Mouse (Mus musculus): ENCODE results near the gene Fars2. TPM values are rescaled to one million over a fixed set of nuclear protein-coding genes. Genes with fewer than 3 reads are reported as not detected.

Gene Fars2
- total RNA-seq, 2 experiments from 2014 or later = 34.6 to 35.7 TPM

DNA sequence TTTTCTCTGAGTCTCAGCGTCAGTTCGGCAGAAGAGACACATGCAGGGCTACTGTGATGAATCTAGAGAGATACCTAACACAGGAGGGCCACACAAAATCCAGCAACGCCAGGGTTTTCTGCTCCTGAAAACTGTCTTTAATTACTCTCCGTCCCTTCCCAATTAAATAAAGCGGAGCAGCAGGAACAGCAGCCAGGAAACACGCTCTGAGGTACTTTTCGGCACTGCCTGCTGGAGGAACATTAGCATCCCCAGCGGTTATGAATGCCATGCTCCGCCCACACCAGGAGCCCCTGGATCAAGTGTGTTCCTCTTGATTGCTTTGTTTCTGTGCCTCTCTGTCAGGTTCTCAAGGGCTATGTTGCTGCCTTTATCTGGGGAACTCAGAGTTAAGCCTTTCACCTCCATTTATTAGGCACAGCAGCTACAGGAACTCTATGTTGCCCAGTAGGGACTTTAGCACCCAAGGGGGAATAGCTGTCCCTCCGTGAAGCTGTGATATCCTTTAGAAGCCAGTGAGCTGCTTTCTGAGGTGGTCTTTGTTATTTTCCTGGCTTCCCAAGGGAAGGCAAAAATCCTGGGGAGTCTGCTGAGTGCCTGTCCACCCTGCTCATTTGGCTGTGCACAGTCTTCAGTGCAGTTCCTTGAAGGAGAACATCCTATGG lies 465.3 kb downstream of the Fars2 start:
- intact Hi-C loops (cut with DNase I) = no loop called here
- no peak for DNase-seq (ENCODE audit: low spot score in 2 of 2)

DNA sequence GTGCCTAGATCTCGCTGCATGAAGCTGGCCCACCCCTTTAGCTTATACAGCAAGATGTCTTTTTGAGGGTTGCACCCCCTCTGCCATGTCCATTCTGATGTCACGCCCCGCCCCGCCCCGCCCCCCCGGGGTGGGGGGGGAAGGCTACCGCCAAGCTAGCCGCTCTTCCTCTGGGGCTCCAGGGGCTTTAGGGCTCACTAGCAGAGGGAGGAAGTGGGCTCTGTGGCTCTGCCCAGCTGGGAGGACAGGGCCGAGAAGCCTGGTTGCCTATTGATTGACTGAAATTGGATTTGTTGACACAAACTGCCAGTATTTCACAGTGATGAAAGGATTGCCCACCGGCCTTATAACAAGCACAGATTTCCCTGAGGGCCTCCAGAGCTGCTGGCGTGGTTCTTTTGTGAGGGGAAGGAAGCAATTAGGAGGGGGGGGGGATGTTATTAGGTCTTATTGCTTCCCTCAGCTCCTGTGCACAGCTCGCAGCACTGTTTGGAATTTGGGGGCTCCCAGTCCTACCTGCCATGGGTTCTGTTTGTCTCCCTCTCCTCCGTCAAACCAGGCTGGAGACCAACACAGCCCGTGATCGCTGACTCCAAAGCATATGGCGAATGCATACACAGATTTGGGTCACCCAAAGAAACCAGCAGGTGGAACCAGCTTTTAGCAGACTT lies 466.4 kb downstream of the Fars2 start:
- intact Hi-C loops (cut with DNase I) = no loop called here
- DNase-seq (ENCODE audit: low spot score in 2 of 2) = no peak

DNA sequence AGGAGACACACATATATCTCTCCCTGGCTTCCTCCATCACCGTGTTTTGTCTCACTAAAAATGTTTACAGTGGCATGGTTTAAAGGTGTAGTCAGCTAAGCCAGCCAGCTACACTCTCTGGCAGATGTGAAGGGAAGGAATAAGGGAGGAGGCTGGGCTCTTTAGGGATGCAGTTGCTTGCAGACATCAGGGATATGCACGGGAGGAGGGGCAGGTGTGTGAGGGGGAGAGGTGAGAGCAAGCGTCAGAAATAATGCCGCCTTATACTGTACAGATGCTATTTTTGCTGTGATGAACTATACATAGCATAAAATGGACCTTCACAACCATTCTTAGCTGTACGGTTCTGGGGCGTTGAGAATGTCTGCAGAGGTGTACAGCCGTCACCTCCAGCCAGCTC lies 467.0 kb downstream of the Fars2 start:
- no peak for DNase-seq (ENCODE audit: low spot score in 2 of 2)
- intact Hi-C loops (cut with DNase I) = no loop called here

DNA sequence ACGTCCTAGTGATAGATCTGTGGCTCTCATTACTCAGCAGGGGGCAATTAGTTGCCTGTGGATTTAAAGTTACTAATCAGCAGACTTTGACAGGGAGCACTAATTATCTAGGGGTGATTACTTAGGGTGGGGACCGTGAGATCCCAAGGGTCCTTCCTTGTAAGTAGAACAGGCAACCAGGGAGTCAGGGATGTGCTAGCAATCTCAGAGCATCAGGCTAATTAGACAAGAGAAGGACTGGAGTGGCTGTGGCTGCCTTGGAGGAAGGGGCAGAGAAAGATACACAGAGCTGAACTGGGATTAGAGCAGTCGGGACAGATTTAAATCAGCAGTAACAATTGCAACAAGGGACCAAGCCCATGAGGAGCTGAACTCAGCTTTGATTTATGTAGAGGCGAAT lies 471.9 kb downstream of the Fars2 start:
- intact Hi-C loops (cut with DNase I) = no loop called here
- DNase-seq (ENCODE audit: low spot score in 2 of 2) = no peak

GRCm38 (mm10) chr13:36592291-36592690 lies 475.1 kb downstream of the Fars2 start:
- intact Hi-C loops (cut with DNase I) = no loop called here
- no peak for DNase-seq (ENCODE audit: low spot score in 2 of 2)

DNA sequence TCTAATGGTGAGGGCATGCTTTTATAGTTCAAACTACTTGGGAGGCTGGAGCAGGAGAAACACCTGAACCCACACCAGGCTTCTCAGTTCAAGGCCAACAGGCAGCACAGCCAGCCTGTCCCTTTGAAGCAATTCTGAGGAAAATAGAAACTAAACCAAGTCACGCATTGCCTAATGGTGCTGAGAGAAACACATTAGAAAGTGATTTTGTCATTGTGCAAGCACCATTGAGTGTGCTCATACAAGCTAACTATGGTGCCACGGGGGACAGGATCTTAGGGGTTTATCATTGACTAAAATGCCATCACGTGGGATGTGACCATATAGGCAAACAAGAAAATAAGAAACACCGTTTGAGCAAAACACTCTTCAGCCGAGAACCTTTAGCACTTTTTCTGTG lies 489.5 kb downstream of the Fars2 start:
- no peak for DNase-seq (ENCODE audit: low spot score in 2 of 2)
- intact Hi-C loops (cut with DNase I) = no loop called here

- intact Hi-C loops (cut with DNase I) = no loop called here
- DNase-seq (ENCODE audit: low spot score in 2 of 2) = no peak
Observed at GRCm38 (mm10) chr13:36607871-36608270, 490.7 kb downstream of the Fars2 start.

GRCm38 (mm10) chr13:36610426-36610825 lies 493.2 kb downstream of the Fars2 start:
- intact Hi-C loops (cut with DNase I) = no loop called here

GRCm38 (mm10) chr13:36612785-36613750 lies 495.9 kb downstream of the Fars2 start:
- intact Hi-C loops (cut with DNase I) = no loop called here
- peak; percentile 46 to 54 for DNase-seq (ENCODE audit: low spot score in 2 of 2)

More at GRCm38 (mm10) chr13:36610426-36610825, 493.2 kb downstream of the Fars2 start:
- no peak for DNase-seq (ENCODE audit: low spot score in 2 of 2)

DNA sequence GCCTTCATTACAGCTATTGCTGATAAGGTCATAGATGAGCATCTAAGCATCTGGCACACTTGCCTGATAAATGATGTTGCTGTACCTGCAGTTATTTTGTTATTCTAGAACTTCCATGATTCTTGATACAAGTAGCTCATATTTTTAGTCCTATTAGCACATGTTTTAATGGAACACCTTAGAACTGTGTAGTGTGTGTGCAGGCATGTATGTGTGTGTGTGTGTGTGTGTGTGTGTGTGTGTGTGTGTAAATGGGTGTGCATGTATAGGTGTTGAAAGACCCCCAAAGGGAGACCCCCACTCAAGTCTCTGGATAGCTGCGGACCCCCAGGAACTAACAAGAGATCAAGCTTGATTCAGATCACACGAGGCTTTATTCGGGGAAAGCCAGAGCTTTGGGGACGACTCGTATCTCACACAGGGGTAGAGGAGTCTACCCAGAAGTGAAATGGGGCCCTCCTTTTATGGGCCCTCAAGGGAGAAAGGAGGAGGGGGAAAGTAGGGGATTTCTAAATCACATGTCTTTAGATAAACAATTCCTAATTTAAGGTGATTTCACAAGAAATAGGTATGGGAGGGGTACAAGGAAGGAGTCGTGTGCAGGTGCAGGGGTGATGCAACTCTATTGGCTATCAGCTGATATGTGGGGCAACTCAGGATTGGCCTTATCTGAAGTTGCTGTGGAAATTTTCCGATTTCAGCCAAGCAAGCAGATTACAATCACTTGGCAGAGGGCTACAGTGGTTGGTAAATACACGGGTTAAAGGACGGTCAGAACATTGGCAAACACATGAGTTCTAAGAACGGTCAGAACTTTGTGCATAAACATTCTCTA lies 503.5 kb downstream of the Fars2 start:
- intact Hi-C loops (cut with DNase I) = no loop called here
- no peak for DNase-seq (ENCODE audit: low spot score in 2 of 2)

DNA sequence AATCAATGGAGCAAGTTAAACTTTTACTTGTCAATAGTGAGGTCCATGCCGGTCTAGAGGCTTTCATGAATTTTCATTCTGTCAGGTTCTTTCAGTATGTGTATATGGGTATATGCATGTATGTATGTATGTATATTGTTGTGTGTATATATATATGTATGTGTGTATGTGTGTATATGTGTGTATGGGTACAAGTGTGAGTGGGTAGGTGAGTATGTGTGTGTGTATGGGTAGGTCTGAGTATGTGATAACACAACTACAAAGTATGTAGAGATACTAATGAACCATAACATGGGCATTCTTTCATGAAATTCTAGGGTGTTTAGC lies 504.1 kb downstream of the Fars2 start:
- DNase-seq (ENCODE audit: low spot score in 2 of 2) = no peak
- intact Hi-C loops (cut with DNase I) = no loop called here

- intact Hi-C loops (cut with DNase I) = no loop called here
- DNase-seq (ENCODE audit: low spot score in 2 of 2) = no peak
Observed at GRCm38 (mm10) chr13:36623556-36623955, 506.3 kb downstream of the Fars2 start.

- DNase-seq (ENCODE audit: low spot score in 2 of 2) = no peak
Observed at GRCm38 (mm10) chr13:36629154-36629553, 511.9 kb downstream of the Fars2 start.

DNA sequence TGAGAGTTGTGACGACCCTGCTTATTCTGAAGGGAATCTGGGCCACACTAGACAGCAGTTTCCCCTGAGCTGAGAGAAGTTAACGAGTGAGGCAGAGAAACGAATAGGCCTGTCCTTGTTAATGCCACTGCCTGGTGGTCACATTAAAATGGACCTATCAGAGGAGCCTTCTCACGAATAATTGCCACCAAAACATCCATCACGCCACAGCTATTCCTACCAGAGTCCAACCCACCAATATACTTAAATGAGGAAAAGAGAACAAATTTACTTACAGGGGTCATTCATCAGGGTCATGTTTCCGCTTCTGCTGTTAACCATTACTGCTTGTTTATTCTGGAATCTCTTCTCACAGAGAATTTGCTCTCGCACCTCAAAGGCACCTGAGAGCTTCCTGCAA lies 531.0 kb downstream of the Fars2 start:
- DNase-seq (ENCODE audit: low spot score in 2 of 2) = no peak
- intact Hi-C loops (cut with DNase I) = no loop called here

More at GRCm38 (mm10) chr13:36629154-36629553, 511.9 kb downstream of the Fars2 start:
- intact Hi-C loops (cut with DNase I) = no loop called here

GRCm38 (mm10) chr13:36654251-36654650 lies 537.0 kb downstream of the Fars2 start:
- no peak for DNase-seq (ENCODE audit: low spot score in 2 of 2)
- intact Hi-C loops (cut with DNase I) = no loop called here

GRCm38 (mm10) chr13:36679345-36679744 lies 562.1 kb downstream of the Fars2 start:
- intact Hi-C loops (cut with DNase I) = no loop called here
- DNase-seq (ENCODE audit: low spot score in 2 of 2) = no peak

GRCm38 (mm10) chr13:36680690-36681355 lies 563.6 kb downstream of the Fars2 start:
- DNase-seq (ENCODE audit: low spot score in 2 of 2) = no peak
- intact Hi-C loops (cut with DNase I) = no loop called here

DNA sequence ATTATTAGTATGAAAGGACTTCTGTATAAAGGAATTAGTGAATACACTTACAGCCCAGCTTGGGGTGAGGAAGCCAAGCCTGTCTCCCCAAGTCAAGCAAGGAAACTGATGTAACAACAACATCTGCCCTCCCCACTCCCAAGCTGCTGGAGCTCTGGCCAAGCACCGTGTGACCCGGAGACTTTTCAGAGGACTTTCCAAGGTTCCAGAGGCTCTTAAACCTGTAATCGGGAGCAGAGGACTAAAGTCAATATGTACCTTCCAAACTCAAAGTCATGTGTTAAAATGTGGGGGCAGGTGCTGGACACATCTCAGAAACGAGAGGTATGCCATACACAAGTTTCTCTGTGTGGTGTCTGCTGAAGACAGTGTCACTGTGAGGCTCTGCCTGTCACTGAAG lies 566.4 kb downstream of the Fars2 start:
- no peak for DNase-seq (ENCODE audit: low spot score in 2 of 2)
- intact Hi-C loops (cut with DNase I) = no loop called here
